Mouse (Mus musculus): ENCODE measurements at regions not wholly inside any gene's neighbourhood (a gene's known extent, or its start where the extent isn't known, plus 50 kb on each side); places are given as distances from the start of the nearest gene placed in this dataset.

GRCm38 (mm10) chr11:64805567-64805966 is 173.3 kb upstream of the Elac2 start:
- Histone ChIP-seq H3K4me1 (replicated peaks) (peaks cover 18% of the 10 kb centered on the region), H3K9me3 (replicated peaks) (no peaks in the 10 kb centered on the region), H3K9ac (no peak overlapping the region), H3K4me3 (replicated peaks) (no peak overlapping the region), H3K27me3 (no peaks in the 10 kb centered on the region), H3K4me2 (no peak overlapping the region), H3K36me3 (no peaks in the 10 kb centered on the region), H3K27ac (no peak overlapping the region)
- WGBS (ENCODE audit: insufficient replicate concordance) = 75% methylated on average over 3 of the region's 3 CpGs
- ATAC-seq (ENCODE audit: low read depth) (no peak), DNase-seq (no peak)

GRCm38 (mm10) chr11:64812408-64812807 is 166.4 kb upstream of the Elac2 start:
- H3K4me2 ChIP-seq = no peak overlapping the region
- ATAC-seq (ENCODE audit: low read depth) (no peak), DNase-seq (no peak)
- H3K36me3 ChIP-seq = no peaks in the 10 kb centered on the region
- H3K9me3 ChIP-seq (replicated peaks) = no peaks in the 10 kb centered on the region
- H3K4me3 ChIP-seq (replicated peaks) = no peak overlapping the region
- no peak overlapping the region for H3K9ac ChIP-seq
- no peak overlapping the region for H3K27ac ChIP-seq
- no peaks in the 10 kb centered on the region for H3K27me3 ChIP-seq
- 61% methylated on average over 6 of the region's 6 CpGs for WGBS (ENCODE audit: insufficient replicate concordance)
- no peaks in the 10 kb centered on the region for H3K4me1 ChIP-seq (replicated peaks)

- no peak for ATAC-seq (ENCODE audit: low read depth)
- H3K4me3 ChIP-seq (replicated peaks) = no peak overlapping the region
- peaks cover 3% of the 10 kb centered on the region for H3K4me1 ChIP-seq (replicated peaks)
- no peak overlapping the region for H3K4me2 ChIP-seq
- no peak overlapping the region for H3K9ac ChIP-seq
- 67% methylated on average over 5 of the region's 5 CpGs for WGBS (ENCODE audit: insufficient replicate concordance)
- DNase-seq = no peak
- H3K27me3 ChIP-seq = no peaks in the 10 kb centered on the region
- H3K9me3 ChIP-seq (replicated peaks) = no peaks in the 10 kb centered on the region
- H3K27ac ChIP-seq = no peak overlapping the region
- no peaks in the 10 kb centered on the region for H3K36me3 ChIP-seq
Measured at GRCm38 (mm10) chr11:64829429-64829828, 149.4 kb upstream of the Elac2 start.

- 28% methylated on average over 5 of the region's 5 CpGs for WGBS (ENCODE audit: insufficient replicate concordance)
- ATAC-seq (ENCODE audit: low read depth) (no peak), DNase-seq (no peak)
- Histone ChIP-seq H3K4me1 (replicated peaks) (peaks cover 16% of the 10 kb centered on the region), H3K9me3 (replicated peaks) (no peaks in the 10 kb centered on the region), H3K27ac (no peak overlapping the region), H3K27me3 (no peaks in the 10 kb centered on the region), H3K4me3 (replicated peaks) (no peak overlapping the region), H3K9ac (no peak overlapping the region), H3K36me3 (no peaks in the 10 kb centered on the region), H3K4me2 (0 out of 2 replicates have a peak overlapping the region, but pooled peaks have one; percentile 6)
Measured at GRCm38 (mm10) chr11:64832453-64832852, 146.4 kb upstream of the Elac2 start.

GRCm38 (mm10) chr11:64833786-64834185 is 145.1 kb upstream of the Elac2 start:
- no peak for ATAC-seq (ENCODE audit: low read depth)
- DNase-seq = no peak

GRCm38 (mm10) chr11:64836771-64837170 is 142.1 kb upstream of the Elac2 start:
- no peak overlapping the region for H3K4me3 ChIP-seq (replicated peaks)
- peak overlapping the region; percentile 27; the same call in 1 of the 2 replicates for H3K27ac ChIP-seq
- H3K36me3 ChIP-seq = no peaks in the 10 kb centered on the region
- ATAC-seq (ENCODE audit: low read depth) (no peak), DNase-seq (no peak)
- no peak overlapping the region for H3K4me2 ChIP-seq
- peaks cover 47% of the 10 kb centered on the region for H3K4me1 ChIP-seq (replicated peaks)
- 51% methylated on average over 8 of the region's 8 CpGs for WGBS (ENCODE audit: insufficient replicate concordance)
- no peaks in the 10 kb centered on the region for H3K9me3 ChIP-seq (replicated peaks)
- no peaks in the 10 kb centered on the region for H3K27me3 ChIP-seq
- H3K9ac ChIP-seq = no peak overlapping the region

More at GRCm38 (mm10) chr11:64833786-64834185, 145.1 kb upstream of the Elac2 start:
- H3K36me3 ChIP-seq = no peaks in the 10 kb centered on the region
- no peak overlapping the region for H3K4me2 ChIP-seq
- peaks cover 20% of the 10 kb centered on the region for H3K4me1 ChIP-seq (replicated peaks)
- WGBS (ENCODE audit: insufficient replicate concordance) = 86% methylated on average over 3 of the region's 3 CpGs
- no peak overlapping the region for H3K4me3 ChIP-seq (replicated peaks)
- no peak overlapping the region for H3K27ac ChIP-seq
- no peaks in the 10 kb centered on the region for H3K9me3 ChIP-seq (replicated peaks)
- H3K27me3 ChIP-seq = no peaks in the 10 kb centered on the region
- H3K9ac ChIP-seq = no peak overlapping the region

GRCm38 (mm10) chr11:64841092-64841491 is 137.7 kb upstream of the Elac2 start:
- Histone ChIP-seq H3K36me3 (no peaks in the 10 kb centered on the region), H3K4me1 (replicated peaks) (peaks cover 60% of the 10 kb centered on the region), H3K4me2 (peak overlapping the region; percentile 58), H3K27me3 (no peaks in the 10 kb centered on the region), H3K9ac (peak overlapping the region; percentile 61), H3K9me3 (replicated peaks) (no peaks in the 10 kb centered on the region), H3K4me3 (replicated peaks) (no peak overlapping the region), H3K27ac (peak overlapping the region; percentile 94)
- 26% methylated on average over 2 of the region's 2 CpGs for WGBS (ENCODE audit: insufficient replicate concordance)
- ATAC-seq (ENCODE audit: low read depth) (peak; percentile 94), DNase-seq (peak; percentile 72)

- peak; percentile 44 for DNase-seq
- H3K4me2 ChIP-seq = peak overlapping the region; percentile 55
- H3K27me3 ChIP-seq = no peaks in the 10 kb centered on the region
- no peaks in the 10 kb centered on the region for H3K36me3 ChIP-seq
- WGBS (ENCODE audit: insufficient replicate concordance) = 66% methylated on average over 18 of the region's 18 CpGs
- peak; percentile 78 for ATAC-seq (ENCODE audit: low read depth)
- peaks cover 51% of the 10 kb centered on the region for H3K4me1 ChIP-seq (replicated peaks)
- peak overlapping the region; percentile 36 for H3K4me3 ChIP-seq (replicated peaks)
- peak overlapping the region; percentile 91 for H3K27ac ChIP-seq
- peak overlapping the region; percentile 63 for H3K9ac ChIP-seq
- no peaks in the 10 kb centered on the region for H3K9me3 ChIP-seq (replicated peaks)
Measured at GRCm38 (mm10) chr11:64842775-64843530, 135.9 kb upstream of the Elac2 start.

GRCm38 (mm10) chr11:64846577-64847147 is 132.2 kb upstream of the Elac2 start:
- Histone ChIP-seq H3K9me3 (replicated peaks) (no peaks in the 10 kb centered on the region), H3K4me1 (replicated peaks) (peaks cover 21% of the 10 kb centered on the region), H3K9ac (no peak overlapping the region), H3K4me2 (no peak overlapping the region), H3K27ac (no peak overlapping the region), H3K36me3 (no peaks in the 10 kb centered on the region), H3K27me3 (no peaks in the 10 kb centered on the region), H3K4me3 (replicated peaks) (no peak overlapping the region)
- ATAC-seq (ENCODE audit: low read depth) (no peak), DNase-seq (no peak)
- 81% methylated on average over 7 of the region's 7 CpGs for WGBS (ENCODE audit: insufficient replicate concordance)

GRCm38 (mm10) chr11:64859636-64860035 is 119.2 kb upstream of the Elac2 start:
- no peaks in the 10 kb centered on the region for H3K36me3 ChIP-seq

GRCm38 (mm10) chr11:64880674-64881073 is 98.2 kb upstream of the Elac2 start:
- ATAC-seq (ENCODE audit: low read depth) (no peak), DNase-seq (no peak)
- Histone ChIP-seq H3K4me1 (replicated peaks) (no peaks in the 10 kb centered on the region), H3K9ac (no peak overlapping the region), H3K4me3 (replicated peaks) (no peak overlapping the region), H3K27ac (no peak overlapping the region), H3K9me3 (replicated peaks) (no peaks in the 10 kb centered on the region), H3K4me2 (no peak overlapping the region), H3K36me3 (no peaks in the 10 kb centered on the region), H3K27me3 (0 out of 2 replicates have a peak, but pooled peaks cover 5% of the 10 kb centered on the region)
- WGBS (ENCODE audit: insufficient replicate concordance) = 29% methylated on average over 8 of the region's 8 CpGs

More at GRCm38 (mm10) chr11:64859636-64860035, 119.2 kb upstream of the Elac2 start:
- no peak overlapping the region for H3K4me2 ChIP-seq
- no peak for ATAC-seq (ENCODE audit: low read depth)
- no peaks in the 10 kb centered on the region for H3K4me1 ChIP-seq (replicated peaks)
- no peak for DNase-seq
- no peak overlapping the region for H3K9ac ChIP-seq
- H3K4me3 ChIP-seq (replicated peaks) = no peak overlapping the region
- 63% methylated on average over 3 of the region's 3 CpGs for WGBS (ENCODE audit: insufficient replicate concordance)
- H3K27ac ChIP-seq = no peak overlapping the region
- H3K27me3 ChIP-seq = no peaks in the 10 kb centered on the region
- H3K9me3 ChIP-seq (replicated peaks) = no peaks in the 10 kb centered on the region
